Mouse (Mus musculus) left cerebral cortex, postnatal 10 days (tissue): ENCODE data around the gene Cyp51. TPM values are rescaled to one million over a fixed set of nuclear protein-coding genes. Genes with fewer than 3 reads are reported as not detected.

ENCODE experiments used
- DNase-seq, 2 experiments: peaks; one replicate each; pipeline ENCODE4 v3.0.0; 2021 to 2022; ENCODE audit warnings: low spot score in 2 of 2, mixed read lengths in 1 of 2; ENCODE audit errors: extremely low spot score in 1 of 2
- intact Hi-C: fragments of 180-260 bp; cut with DNase I; formaldehyde crosslinking; loops from one replicate; pipeline ENCODE4 v1.15.1; 2025
- total RNA-seq, 2 experiments: library from RNA; stranded (reverse); gene quantifications; 2 replicates each; pipeline ENCODE4 v1.2.3; 2021

Gene Cyp51
- total RNA-seq, 2 experiments from 2014 or later = 76.0 to 87.4 TPM

- DNase-seq = no peak
- intact Hi-C loops = no loop called here
These were observed 65.2 kb downstream of the Cyp51 start for GRCm38 (mm10) chr5:4039351-4039750.

- intact Hi-C loops = no loop called here
- no peak for DNase-seq
These were observed 67.9 kb downstream of the Cyp51 start for GRCm38 (mm10) chr5:4036686-4037085.

DNA sequence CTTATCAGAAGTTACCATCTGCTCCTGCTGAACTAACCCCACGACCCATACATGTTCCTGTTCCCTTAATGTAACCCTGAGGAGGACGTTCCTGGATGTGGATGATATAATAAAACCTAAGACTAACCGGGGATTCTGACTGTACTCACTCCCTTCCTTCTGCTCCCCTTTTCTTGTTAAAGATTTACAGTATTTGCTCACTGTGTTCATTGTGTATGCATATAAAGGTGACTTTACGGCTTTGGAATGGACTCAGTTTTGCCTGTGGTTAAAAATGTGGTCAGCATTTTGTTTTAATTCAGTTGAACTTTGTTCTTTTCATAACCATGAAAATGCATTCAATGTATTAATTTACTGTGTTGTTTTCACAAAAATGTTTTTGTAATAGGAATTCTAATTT lies 72.7 kb downstream of the Cyp51 start:
- intact Hi-C loops = no loop called here
- DNase-seq = no peak

Other genes starting within 250 kb of the Cyp51 start
- 1 to 10 TPM; 7.5 to 10.0 TPM for gene Mterf1a, start 210.8 kb downstream of the Cyp51 start, total RNA-seq
- gene Akap9, start 176.7 kb downstream of the Cyp51 start, total RNA-seq = 100 to 1,000 TPM; 107 to 117 TPM
- 1 to 10 TPM; 4.1 to 4.2 TPM for gene Mterf1b, start 87.6 kb upstream of the Cyp51 start, total RNA-seq